In genomic region chr2:165240371-165240770, GRCm38 (mm10) we compare ENCODE assay signal across 12 mouse cellular contexts. TPM values are rescaled to one million over a fixed set of nuclear protein-coding genes. Genes with fewer than 3 reads are reported as not detected.
"Had no signal": no experiment of that assay in that cellular context is flagged by ENCODE, and none has a peak within 500 bp of the region (broad histone marks: within the 10 kb centered on the region; RNA-seq: fewer than 3 reads in every experiment).

No protein-coding gene starts in this region.

- DNase-seq: liver, postnatal 0 days; lung, adult 2 months; lung, postnatal 14 days; lung, postnatal 36 days; thymus, adult 2 months; thymus, postnatal 25 days; thymus, postnatal 4 days had no signal

- ATAC-seq: liver, postnatal 0 days; lung, postnatal 0 days; midbrain, embryonic 13.5 days; midbrain, embryonic 15.5 days had no signal

RNA-seq across cellular contexts. Expression of gene Cdh22, which starts 5.7 kb away (rescaled TPM):
- total RNA-seq: megakaryocyte progenitor cell, adult 5-6 weeks; neutrophil, adult 5-6 weeks had no signal
